Mouse (Mus musculus) limb, embryonic 11.5 days (tissue): Measurements from ENCODE around the gene Thegl. TPM values are rescaled to one million over a fixed set of nuclear protein-coding genes. Genes with fewer than 3 reads are reported as not detected.

Experiments
- ATAC-seq: fragments of 200-750 bp; cut with Nextera tagmentation; 2 replicates; pipeline ENCODE4 v1.8.0; 2017; ENCODE audit warnings: low read depth; ENCODE audit not compliant: insufficient number of reproducible peaks, low FRiP score, low TSS enrichment
- DNase-seq: peaks from one replicate; pipeline ENCODE4 v3.0.0-alpha.2; 2015; ENCODE audit warnings: low spot score
- H3K27ac ChIP-seq: fragments of 300-500 bp; sonication (generic); replicated peaks from 2 replicates; pipeline ENCODE4 v1.5.1; 2014; ENCODE audit warnings: low read depth, mild to moderate bottlenecking, low read length
- H3K27me3 ChIP-seq: fragments of 300-500 bp; sonication (generic); 2 replicates; pipeline ENCODE4 v1.6.1; 2014; ENCODE audit warnings: mild to moderate bottlenecking, low read length, mixed read lengths; ENCODE audit not compliant: control insufficient read depth, insufficient read depth
- H3K36me3 ChIP-seq: fragments of 300-500 bp; sonication (generic); 2 replicates; pipeline ENCODE4 v1.6.1; 2014; ENCODE audit warnings: mild to moderate bottlenecking, low read length, moderate library complexity, mixed read lengths; ENCODE audit not compliant: control insufficient read depth, insufficient read depth
- H3K4me1 ChIP-seq: fragments of 300-500 bp; sonication (generic); 2 replicates; pipeline ENCODE4 v1.6.1; 2014; ENCODE audit warnings: low read length, mixed read lengths; ENCODE audit not compliant: control insufficient read depth, insufficient read depth
- H3K4me2 ChIP-seq: fragments of 300-500 bp; sonication (generic); 2 replicates; pipeline ENCODE4 v1.6.1; 2014; ENCODE audit warnings: low read depth, mild to moderate bottlenecking, moderate library complexity; ENCODE audit not compliant: severe bottlenecking
- H3K4me3 ChIP-seq: fragments of 300-500 bp; sonication (generic); 2 replicates; pipeline ENCODE4 v1.5.1; 2014; ENCODE audit warnings: low read depth, low read length
- H3K9ac ChIP-seq: fragments of 300-500 bp; sonication (generic); 2 replicates; pipeline ENCODE4 v1.6.1; 2014; ENCODE audit warnings: mild to moderate bottlenecking, low read length
- H3K9me3 ChIP-seq: fragments of 300-500 bp; sonication (generic); 2 replicates; pipeline ENCODE4 v1.6.1; 2016; ENCODE audit warnings: low read length; ENCODE audit not compliant: control insufficient read depth
- WGBS: fragments of 180-500 bp; shearing (Covaris S2); extraction: QIAGEN DNeasy Blood & Tissue Kit; methylation state at CpG from one replicate; pipeline ENCODE4 v1.1.7; 2014; 5-methylcytosine and 5-hydroxymethylcytosine counted together
- polyA plus RNA-seq: library from polyadenylated mRNA; unstranded; fragments of >200 nt; fragmentation: Nextera tagmentation; extraction: Ambion mirVana; gene quantifications from 2 replicates; pipeline ENCODE4 v1.2.1, GENCODE M21; 2014

Gene Thegl
- polyA plus RNA-seq, 1 experiment from 2014 or later = not detected

DNA sequence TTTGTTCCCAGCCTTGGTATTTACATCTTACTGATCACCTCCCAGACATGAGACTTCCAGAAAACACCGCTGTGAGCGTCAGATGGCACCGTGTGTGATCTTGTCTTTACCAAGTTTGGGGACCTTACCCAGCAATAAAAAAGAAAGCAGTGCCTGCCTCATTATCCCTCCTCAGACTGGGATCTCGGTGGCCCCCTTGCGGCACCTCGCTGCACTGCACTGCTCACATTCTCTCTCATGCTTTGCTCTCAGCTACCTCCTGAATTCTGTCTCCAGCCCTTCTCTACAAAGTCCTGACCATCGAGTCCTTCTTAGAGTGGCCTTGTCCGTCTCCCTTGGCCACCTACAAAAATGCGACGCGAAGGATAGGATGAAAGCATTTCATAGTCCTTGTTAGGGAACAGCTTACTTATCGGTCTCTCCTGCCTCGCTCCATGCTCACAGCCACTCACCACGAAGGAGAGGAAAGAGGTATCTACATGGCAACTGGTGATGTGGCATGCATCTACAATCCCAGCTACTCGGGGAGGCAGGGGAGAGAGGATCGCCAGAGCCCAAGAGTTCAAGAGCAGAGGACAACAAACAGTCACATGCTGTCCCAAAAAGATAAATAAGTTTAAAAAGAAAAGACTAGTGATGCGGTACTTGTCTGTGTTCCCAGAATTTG is 45.7 kb downstream of the Thegl start:
- WGBS = 35% methylated on average over 17 of the region's 17 CpGs
- Histone ChIP-seq H3K36me3 (no peaks in the 10 kb centered on the region), H3K4me1 (no peaks in the 10 kb centered on the region), H3K27me3 (no peaks in the 10 kb centered on the region), H3K27ac (no peak overlapping the region), H3K9me3 (no peaks in the 10 kb centered on the region), H3K4me2 (no peak overlapping the region), H3K9ac (no peak overlapping the region), H3K4me3 (no peak overlapping the region)
- DNase-seq = peak; percentile 83
- no peak for ATAC-seq

DNA sequence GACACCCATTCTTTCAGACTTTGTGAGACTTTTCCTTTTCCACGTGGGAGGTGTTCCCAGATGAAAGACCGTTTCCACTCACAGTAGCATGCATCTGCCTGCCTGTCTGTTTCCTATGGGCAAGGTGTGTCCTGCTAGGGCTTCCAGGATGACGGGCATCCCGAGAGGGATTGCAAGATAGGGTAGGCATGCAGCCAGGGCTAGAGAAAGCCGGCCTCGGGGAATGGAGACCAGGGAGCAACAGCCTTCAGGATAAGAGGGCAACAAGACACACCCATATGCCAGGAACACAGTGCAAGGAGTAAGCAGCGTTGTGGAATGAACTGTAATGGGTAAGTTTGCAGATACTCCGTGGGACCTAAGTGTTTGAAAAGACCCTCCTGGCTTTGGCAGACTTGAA is 51.5 kb downstream of the Thegl start:
- no peaks in the 10 kb centered on the region for H3K27me3 ChIP-seq
- 89% methylated on average over 8 of the region's 8 CpGs for WGBS
- H3K4me2 ChIP-seq = no peak overlapping the region
- DNase-seq (no peak), ATAC-seq (no peak)
- no peaks in the 10 kb centered on the region for H3K4me1 ChIP-seq
- no peak overlapping the region for H3K9ac ChIP-seq
- H3K9me3 ChIP-seq = no peaks in the 10 kb centered on the region
- H3K36me3 ChIP-seq = no peaks in the 10 kb centered on the region
- H3K4me3 ChIP-seq = no peak overlapping the region
- H3K27ac ChIP-seq = no peak overlapping the region

DNA sequence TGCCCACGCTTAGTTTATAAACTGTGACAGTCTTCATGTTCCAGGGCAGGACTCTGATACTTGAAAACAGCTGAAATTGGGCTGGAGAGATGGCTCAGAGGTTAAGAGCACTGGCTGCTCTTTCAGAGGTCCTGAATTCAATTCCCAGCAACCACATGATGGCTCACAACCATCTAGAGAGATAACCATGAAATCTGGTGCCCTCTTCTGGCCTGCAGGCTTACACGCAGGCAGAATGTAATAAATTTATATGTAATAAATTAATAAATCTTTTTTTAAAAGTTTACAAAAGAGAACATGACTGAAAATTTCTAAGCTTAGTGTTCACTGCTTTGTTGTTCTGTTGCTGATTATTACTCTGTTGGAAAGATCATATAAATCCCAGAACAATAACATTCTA is 55.2 kb downstream of the Thegl start:
- no peak overlapping the region for H3K27ac ChIP-seq
- no peak for DNase-seq
- H3K4me3 ChIP-seq = no peak overlapping the region
- H3K4me1 ChIP-seq = no peaks in the 10 kb centered on the region
- no peaks in the 10 kb centered on the region for H3K27me3 ChIP-seq
- H3K4me2 ChIP-seq = no peak overlapping the region
- ATAC-seq = no peak
- no peak overlapping the region for H3K9ac ChIP-seq
- H3K36me3 ChIP-seq = no peaks in the 10 kb centered on the region
- 82% methylated on average over 2 of the region's 2 CpGs for WGBS
- no peaks in the 10 kb centered on the region for H3K9me3 ChIP-seq

DNA sequence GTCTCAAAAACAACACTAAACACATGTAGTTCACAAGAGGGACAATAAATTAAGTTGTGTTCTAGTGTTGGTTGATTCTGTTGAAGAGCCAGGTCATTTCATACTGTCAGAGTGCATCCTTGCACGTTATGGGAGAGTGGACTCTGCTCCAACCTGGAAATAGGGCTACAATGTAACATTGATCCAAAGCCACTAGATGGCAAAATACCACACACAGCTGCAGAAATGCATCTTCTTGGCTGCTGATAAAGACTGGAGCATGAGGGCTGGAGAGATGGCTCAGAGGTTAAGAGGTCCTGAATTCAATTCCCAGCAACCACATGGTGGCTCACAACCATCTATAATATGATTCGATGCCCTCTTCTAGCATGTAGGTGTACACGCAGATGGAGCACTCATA is 55.8 kb downstream of the Thegl start:
- H3K36me3 ChIP-seq = no peaks in the 10 kb centered on the region
- H3K4me3 ChIP-seq = no peak overlapping the region
- no peak overlapping the region for H3K4me2 ChIP-seq
- ATAC-seq = no peak
- no peak for DNase-seq
- H3K9ac ChIP-seq = no peak overlapping the region
- no peaks in the 10 kb centered on the region for H3K4me1 ChIP-seq
- H3K27ac ChIP-seq = no peak overlapping the region
- 86% methylated on average over 3 of the region's 3 CpGs for WGBS
- H3K27me3 ChIP-seq = no peaks in the 10 kb centered on the region
- H3K9me3 ChIP-seq = no peaks in the 10 kb centered on the region

DNA sequence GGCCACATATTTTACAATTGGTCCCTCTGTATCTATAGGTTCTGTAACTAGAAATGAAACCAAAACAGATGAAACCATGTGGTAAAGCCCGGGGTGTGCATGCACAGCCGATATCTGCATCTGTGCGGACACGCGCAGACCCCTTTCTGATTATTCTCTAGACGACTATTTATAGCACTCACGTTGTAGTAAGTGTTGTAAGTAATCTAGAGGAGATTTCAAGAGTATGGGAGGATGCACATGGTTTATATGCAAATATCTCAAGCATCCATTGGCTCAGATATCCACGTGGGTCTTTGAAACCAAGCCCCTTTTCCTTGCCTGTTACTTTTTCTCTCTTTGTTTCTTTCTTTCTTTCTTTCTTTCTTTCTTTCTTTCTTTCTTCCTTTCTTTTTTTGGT is 58.0 kb downstream of the Thegl start:
- Histone ChIP-seq H3K4me2 (no peak overlapping the region), H3K4me3 (no peak overlapping the region), H3K9ac (no peak overlapping the region), H3K27ac (no peak overlapping the region), H3K4me1 (no peaks in the 10 kb centered on the region), H3K9me3 (no peaks in the 10 kb centered on the region), H3K27me3 (no peaks in the 10 kb centered on the region), H3K36me3 (no peaks in the 10 kb centered on the region)
- no peak for ATAC-seq
- WGBS = 91% methylated on average over 8 of the region's 8 CpGs
- no peak for DNase-seq

DNA sequence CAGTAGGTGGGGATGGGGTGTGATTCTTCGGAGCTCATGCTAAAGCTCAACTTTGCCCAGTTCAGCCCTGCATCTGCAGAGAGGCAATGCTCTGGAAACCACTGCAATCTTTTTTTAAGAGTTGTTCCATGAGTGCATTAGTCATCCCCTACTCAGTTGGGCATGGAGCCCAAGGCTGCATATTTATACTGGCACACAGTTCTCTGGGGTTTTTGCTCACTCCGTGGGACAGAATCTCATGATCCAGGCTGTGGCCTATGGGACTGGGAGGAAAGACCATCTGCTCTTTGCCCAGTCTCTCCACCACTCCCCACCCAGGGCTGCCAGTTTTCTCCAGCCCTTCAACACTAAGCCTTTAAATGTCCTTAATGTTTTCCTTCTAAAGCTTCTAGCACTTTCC is 59.1 kb downstream of the Thegl start:
- ATAC-seq (no peak), DNase-seq (no peak)
- Histone ChIP-seq H3K36me3 (no peaks in the 10 kb centered on the region), H3K27me3 (no peaks in the 10 kb centered on the region), H3K27ac (no peak overlapping the region), H3K4me2 (no peak overlapping the region), H3K9me3 (no peaks in the 10 kb centered on the region; the same call in 1 of the 2 replicates), H3K4me1 (no peaks in the 10 kb centered on the region), H3K4me3 (no peak overlapping the region), H3K9ac (no peak overlapping the region)
- 86% methylated on average over 2 of the region's 2 CpGs for WGBS

DNA sequence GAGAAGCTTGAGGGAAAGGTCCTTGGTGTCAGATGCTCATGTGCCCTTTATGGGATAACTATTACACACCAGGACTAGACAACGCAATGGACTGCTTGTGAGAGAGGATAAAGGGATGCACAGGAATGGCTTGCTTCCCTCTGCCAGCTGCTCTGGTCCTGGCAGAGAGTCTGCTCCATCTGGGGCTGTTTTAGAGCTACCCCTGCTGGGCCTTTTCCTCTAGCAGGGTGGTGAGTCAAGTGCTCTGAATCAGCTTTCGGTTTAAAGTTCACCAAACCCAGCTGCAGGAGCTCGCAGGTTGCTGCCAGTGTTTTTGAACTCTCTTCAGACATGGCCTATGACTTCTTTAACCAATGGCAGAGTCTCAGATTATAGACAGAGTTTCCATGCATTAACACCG is 60.1 kb downstream of the Thegl start:
- Histone ChIP-seq H3K27ac (no peak overlapping the region), H3K36me3 (no peaks in the 10 kb centered on the region), H3K4me2 (no peak overlapping the region), H3K27me3 (no peaks in the 10 kb centered on the region), H3K4me1 (no peaks in the 10 kb centered on the region), H3K9me3 (no peaks in the 10 kb centered on the region; the same call in 1 of the 2 replicates), H3K4me3 (no peak overlapping the region), H3K9ac (no peak overlapping the region)
- ATAC-seq (no peak), DNase-seq (no peak)
- WGBS = 79% methylated on average over 4 of the region's 4 CpGs

DNA sequence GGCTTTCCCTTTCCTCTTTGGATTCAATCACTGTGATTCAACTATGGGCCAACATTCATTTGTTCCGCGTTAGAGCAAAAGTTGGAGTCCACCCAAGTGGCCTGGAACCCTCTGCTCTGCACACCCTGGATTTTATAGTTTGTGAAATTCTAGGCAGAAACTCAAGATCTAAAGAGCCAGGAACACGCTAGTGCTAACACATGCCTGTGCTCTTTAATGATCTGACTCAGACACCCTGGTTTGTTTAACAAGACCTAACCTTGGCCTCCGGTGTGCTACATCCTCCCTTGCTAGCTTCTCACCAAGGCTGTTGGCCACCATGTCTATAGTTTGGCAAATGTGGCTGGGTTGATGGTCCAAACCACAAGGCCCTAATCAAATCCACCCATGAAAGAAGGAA is 64.9 kb downstream of the Thegl start:
- no peaks in the 10 kb centered on the region for H3K27me3 ChIP-seq
- WGBS = 91% methylated on average over 4 of the region's 4 CpGs
- no peak overlapping the region for H3K27ac ChIP-seq
- ATAC-seq = no peak
- DNase-seq = no peak
- H3K36me3 ChIP-seq = no peaks in the 10 kb centered on the region
- H3K9me3 ChIP-seq = no peaks in the 10 kb centered on the region; the same call in 1 of the 2 replicates
- H3K9ac ChIP-seq = no peak overlapping the region
- H3K4me1 ChIP-seq = no peaks in the 10 kb centered on the region
- H3K4me2 ChIP-seq = no peak overlapping the region
- H3K4me3 ChIP-seq = no peak overlapping the region

DNA sequence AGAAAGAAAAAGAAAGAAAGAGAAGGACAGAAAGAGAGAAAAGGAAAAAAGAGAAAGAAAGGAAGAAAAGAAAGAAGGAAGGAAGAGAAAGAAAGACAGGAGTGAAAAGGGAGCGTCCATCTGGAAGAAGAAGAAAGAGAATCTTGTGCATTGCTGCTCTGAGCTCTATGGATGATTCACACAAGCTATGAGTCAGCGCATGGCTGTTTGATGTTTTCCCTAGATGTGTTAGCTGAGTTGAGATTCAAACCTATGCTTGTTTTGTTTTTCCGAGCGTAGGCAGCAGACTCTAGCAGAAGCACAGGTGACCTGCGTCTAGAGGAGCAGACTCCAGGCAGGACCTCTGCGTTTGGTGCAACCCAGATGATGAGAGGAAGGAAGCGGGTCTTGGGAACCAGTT is 66.9 kb downstream of the Thegl start:
- no peak overlapping the region for H3K9ac ChIP-seq
- DNase-seq (no peak), ATAC-seq (no peak)
- no peak overlapping the region for H3K27ac ChIP-seq
- H3K36me3 ChIP-seq = no peaks in the 10 kb centered on the region
- no peak overlapping the region for H3K4me3 ChIP-seq
- 83% methylated on average over 7 of the region's 7 CpGs for WGBS
- H3K9me3 ChIP-seq = no peaks in the 10 kb centered on the region; the same call in 1 of the 2 replicates
- no peaks in the 10 kb centered on the region for H3K4me1 ChIP-seq
- H3K27me3 ChIP-seq = no peaks in the 10 kb centered on the region
- no peak overlapping the region for H3K4me2 ChIP-seq
